Mouse (Mus musculus) lung, embryonic 14.5 days (tissue): ENCODE measurements at regions not wholly inside any gene's neighbourhood (a gene's known extent, or its start where the extent isn't known, plus 50 kb on each side); places are given as distances from the start of the nearest gene placed in this dataset.

ENCODE experiments used
- ATAC-seq: fragments of 200-750 bp; cut with Nextera tagmentation; 2 replicates; pipeline ENCODE4 v1.8.0; 2017; ENCODE audit warnings: mild to moderate bottlenecking, moderate TSS enrichment, moderate library complexity; ENCODE audit not compliant: insufficient read depth
- DNase-seq: peaks from one replicate; pipeline ENCODE4 v3.0.0-alpha.2; 2015
- H3K27ac ChIP-seq: fragments of 300-500 bp; sonication (generic); 2 replicates; pipeline ENCODE4 v1.5.1; 2014; ENCODE audit warnings: low read depth, mild to moderate bottlenecking, moderate library complexity
- H3K27me3 ChIP-seq: fragments of 300-500 bp; sonication (generic); 2 replicates; pipeline ENCODE4 v1.6.1; 2014; ENCODE audit warnings: low read length, control low read depth; ENCODE audit not compliant: insufficient read depth
- H3K36me3 ChIP-seq: fragments of 300-500 bp; sonication (generic); 2 replicates; pipeline ENCODE4 v1.6.1; 2014; ENCODE audit warnings: control low read depth; ENCODE audit not compliant: insufficient read depth
- H3K4me1 ChIP-seq: fragments of 300-500 bp; sonication (generic); 2 replicates; pipeline ENCODE4 v1.6.1; 2014; ENCODE audit warnings: antibody characterized with exemption, control low read depth; ENCODE audit not compliant: insufficient read depth
- H3K4me2 ChIP-seq: fragments of 300-500 bp; sonication (generic); 2 replicates; pipeline ENCODE4 v1.6.1; 2014; ENCODE audit warnings: mild to moderate bottlenecking
- H3K4me3 ChIP-seq: fragments of 300-500 bp; sonication (generic); 2 replicates; pipeline ENCODE4 v1.5.1; 2014; ENCODE audit warnings: low read depth, low read length
- H3K9ac ChIP-seq: fragments of 300-500 bp; sonication (generic); 2 replicates; pipeline ENCODE4 v1.6.1; 2014
- H3K9me3 ChIP-seq: fragments of 300-500 bp; sonication (generic); 2 replicates; pipeline ENCODE4 v1.6.1; 2016; ENCODE audit warnings: low read depth, low read length, control low read depth
- CTCF ChIP-seq: IDR thresholded peaks from 2 replicates; pipeline ENCODE4 v1.5.1; 2016; ENCODE audit warnings: antibody characterized with exemption, low read depth
- WGBS: fragments of 180-500 bp; shearing (Covaris S2); extraction: QIAGEN DNeasy Blood & Tissue Kit; methylation state at CpG from one replicate; pipeline ENCODE4 v1.1.7; 2014; 5-methylcytosine and 5-hydroxymethylcytosine counted together

GRCm38 (mm10) chr5:128499488-128499887, 66.6 kb upstream of the Tmem132d start:
- no peak for DNase-seq
- H3K4me2 ChIP-seq: no peak overlapping the region
- no peak overlapping the region for H3K27ac ChIP-seq
- H3K4me1 ChIP-seq: no peaks in the 10 kb centered on the region
- H3K36me3 ChIP-seq: no peaks in the 10 kb centered on the region
- no peak for TF ChIP-seq CTCF
- no peak overlapping the region for H3K9ac ChIP-seq
- no peak for ATAC-seq
- no peaks in the 10 kb centered on the region for H3K9me3 ChIP-seq
- H3K4me3 ChIP-seq: no peak overlapping the region
- WGBS: 41% methylated on average over 9 of the region's 9 CpGs
- no peaks in the 10 kb centered on the region for H3K27me3 ChIP-seq

GRCm38 (mm10) chr5:128499033-128499432, 66.2 kb upstream of the Tmem132d start:
- Histone ChIP-seq H3K27me3 (no peaks in the 10 kb centered on the region), H3K9ac (no peak overlapping the region), H3K4me1 (no peaks in the 10 kb centered on the region), H3K4me3 (no peak overlapping the region), H3K9me3 (no peaks in the 10 kb centered on the region), H3K27ac (no peak overlapping the region), H3K36me3 (no peaks in the 10 kb centered on the region), H3K4me2 (no peak overlapping the region)
- ATAC-seq (no peak), DNase-seq (peak; percentile 17)
- WGBS: 43% methylated on average over 5 of the region's 5 CpGs
- TF ChIP-seq CTCF: peak; percentile 51

- no peak overlapping the region for H3K4me2 ChIP-seq
- no peak overlapping the region for H3K4me3 ChIP-seq
- no peak for DNase-seq
- no peaks in the 10 kb centered on the region for H3K4me1 ChIP-seq
- WGBS: 85% methylated on average over 5 of the region's 5 CpGs
- no peaks in the 10 kb centered on the region for H3K36me3 ChIP-seq
- no peaks in the 10 kb centered on the region for H3K27me3 ChIP-seq
- no peak for ATAC-seq
- H3K9me3 ChIP-seq: no peaks in the 10 kb centered on the region
- H3K9ac ChIP-seq: no peak overlapping the region
- H3K27ac ChIP-seq: no peak overlapping the region
- TF ChIP-seq CTCF: no peak
Measured at GRCm38 (mm10) chr5:128492541-128492940, 59.7 kb upstream of the Tmem132d start.

GRCm38 (mm10) chr5:128491155-128491554, 58.3 kb upstream of the Tmem132d start:
- no peak overlapping the region for H3K4me2 ChIP-seq
- H3K27me3 ChIP-seq: no peaks in the 10 kb centered on the region
- ATAC-seq: no peak
- no peaks in the 10 kb centered on the region for H3K4me1 ChIP-seq
- TF ChIP-seq CTCF: peak; percentile 70
- no peak overlapping the region for H3K27ac ChIP-seq
- WGBS: 29% methylated on average over 9 of the region's 9 CpGs
- peak; percentile 37 for DNase-seq
- H3K9me3 ChIP-seq: no peaks in the 10 kb centered on the region
- no peaks in the 10 kb centered on the region for H3K36me3 ChIP-seq
- no peak overlapping the region for H3K4me3 ChIP-seq
- no peak overlapping the region for H3K9ac ChIP-seq

GRCm38 (mm10) chr5:128488872-128489580, 56.1 kb upstream of the Tmem132d start:
- Histone ChIP-seq H3K4me1 (no peaks in the 10 kb centered on the region), H3K4me3 (no peak overlapping the region), H3K27ac (no peak overlapping the region), H3K9me3 (no peaks in the 10 kb centered on the region), H3K9ac (no peak overlapping the region), H3K36me3 (no peaks in the 10 kb centered on the region), H3K27me3 (peaks cover 3% of the 10 kb centered on the region; the same call in 1 of the 2 replicates), H3K4me2 (no peak overlapping the region)
- no peak for TF ChIP-seq CTCF
- ATAC-seq: no peak
- no peak for DNase-seq
- WGBS: 81% methylated on average over 4 of the region's 4 CpGs

GRCm38 (mm10) chr5:128487371-128487770, 54.5 kb upstream of the Tmem132d start:
- Histone ChIP-seq H3K4me2 (no peak overlapping the region), H3K27me3 (peaks cover 15% of the 10 kb centered on the region), H3K9ac (no peak overlapping the region), H3K27ac (no peak overlapping the region), H3K4me1 (no peaks in the 10 kb centered on the region), H3K9me3 (no peaks in the 10 kb centered on the region), H3K4me3 (no peak overlapping the region), H3K36me3 (no peaks in the 10 kb centered on the region)
- ATAC-seq: no peak
- 78% methylated on average over 3 of the region's 3 CpGs for WGBS
- DNase-seq: no peak
- TF ChIP-seq CTCF: no peak

- H3K4me1 ChIP-seq: no peaks in the 10 kb centered on the region
- H3K9me3 ChIP-seq: no peaks in the 10 kb centered on the region
- peaks cover 20% of the 10 kb centered on the region for H3K27me3 ChIP-seq
- no peak overlapping the region for H3K27ac ChIP-seq
- H3K36me3 ChIP-seq: no peaks in the 10 kb centered on the region
- no peak overlapping the region for H3K9ac ChIP-seq
- no peak for TF ChIP-seq CTCF
- no peak overlapping the region for H3K4me3 ChIP-seq
- DNase-seq: no peak
- 32% methylated on average over 6 of the region's 6 CpGs for WGBS
- H3K4me2 ChIP-seq: no peak overlapping the region
- no peak for ATAC-seq
Measured at GRCm38 (mm10) chr5:128484116-128484515, 51.2 kb upstream of the Tmem132d start.
